Mouse (Mus musculus): ENCODE results near the gene Bcas1. TPM values are rescaled to one million over a fixed set of nuclear protein-coding genes. Genes with fewer than 3 reads are reported as not detected.
A peak's percentile ranks its signal among the peaks of the same experiment; 100 is the strongest.

Bcas1 gene
- polyA plus RNA-seq, 1 experiment from 2014 or later = 1.4 TPM

- peaks cover 6% of the 10 kb centered on the region for H3K4me1 ChIP-seq (ENCODE audit: insufficient read depth)
- ATAC-seq (ENCODE audit: insufficient read depth) (peak; percentile 96), DNase-seq (peak; percentile 97)
- 0 out of 2 replicates have a peak overlapping the region, but pooled peaks have one; percentile 31 for H3K27ac ChIP-seq (ENCODE audit: low read depth)
- H3K9ac ChIP-seq = peak overlapping the region; percentile 35
- 10% methylated on average over 25 of the region's 25 CpGs for WGBS
- H3K36me3 ChIP-seq (ENCODE audit: insufficient read depth) = no peaks in the 10 kb centered on the region
- H3K9me3 ChIP-seq (ENCODE audit: low read depth, low read length) = no peaks in the 10 kb centered on the region
- peak overlapping the region; percentile 41 for H3K4me3 ChIP-seq (ENCODE audit: low read depth, low read length)
- peak; percentile 93 for TF ChIP-seq CTCF (IDR thresholded peaks at IDR 0.05; ENCODE audit: low read depth)
- H3K4me2 ChIP-seq = peak overlapping the region; percentile 84
- H3K27me3 ChIP-seq (ENCODE audit: insufficient read depth, low read length) = no peaks in the 10 kb centered on the region
These were observed 108.7 kb downstream of the Bcas1 start for GRCm38 (mm10) chr2:170318713-170319532.

- 76% methylated on average over 4 of the region's 4 CpGs for WGBS
- H3K36me3 ChIP-seq (ENCODE audit: insufficient read depth) = no peaks in the 10 kb centered on the region
- no peak overlapping the region for H3K27ac ChIP-seq (ENCODE audit: low read depth)
- DNase-seq = no peak
- no peak for TF ChIP-seq CTCF (IDR thresholded peaks at IDR 0.05; ENCODE audit: low read depth)
- no peak for ATAC-seq (ENCODE audit: insufficient read depth)
- no peaks in the 10 kb centered on the region for H3K9me3 ChIP-seq (ENCODE audit: low read depth, low read length)
- peaks cover 6% of the 10 kb centered on the region for H3K4me1 ChIP-seq (ENCODE audit: insufficient read depth)
- no peaks in the 10 kb centered on the region for H3K27me3 ChIP-seq (ENCODE audit: insufficient read depth, low read length)
- H3K4me3 ChIP-seq (ENCODE audit: low read depth, low read length) = no peak overlapping the region
- no peak overlapping the region for H3K4me2 ChIP-seq
- no peak overlapping the region for H3K9ac ChIP-seq
These were observed 110.9 kb downstream of the Bcas1 start for GRCm38 (mm10) chr2:170316774-170317173.

GRCm38 (mm10) chr2:170316344-170316743 is 111.3 kb downstream of the Bcas1 start:
- Histone ChIP-seq H3K36me3 (ENCODE audit: insufficient read depth) (no peaks in the 10 kb centered on the region), H3K4me3 (ENCODE audit: low read depth, low read length) (no peak overlapping the region), H3K4me2 (no peak overlapping the region), H3K9me3 (ENCODE audit: low read depth, low read length) (no peaks in the 10 kb centered on the region), H3K9ac (no peak overlapping the region), H3K27me3 (ENCODE audit: insufficient read depth, low read length) (no peaks in the 10 kb centered on the region), H3K27ac (ENCODE audit: low read depth) (no peak overlapping the region), H3K4me1 (ENCODE audit: insufficient read depth) (peaks cover 6% of the 10 kb centered on the region)
- ATAC-seq (ENCODE audit: insufficient read depth) (no peak), DNase-seq (no peak)
- 81% methylated on average over 8 of the region's 8 CpGs for WGBS
- no peak for TF ChIP-seq CTCF (IDR thresholded peaks at IDR 0.05; ENCODE audit: low read depth)

- Histone ChIP-seq H3K4me2 (no peak overlapping the region), H3K9me3 (ENCODE audit: low read depth, low read length) (no peaks in the 10 kb centered on the region), H3K4me3 (ENCODE audit: low read depth, low read length) (no peak overlapping the region), H3K36me3 (ENCODE audit: insufficient read depth) (no peaks in the 10 kb centered on the region), H3K27me3 (ENCODE audit: insufficient read depth, low read length) (no peaks in the 10 kb centered on the region), H3K4me1 (ENCODE audit: insufficient read depth) (no peaks in the 10 kb centered on the region), H3K27ac (ENCODE audit: low read depth) (no peak overlapping the region), H3K9ac (no peak overlapping the region)
- TF ChIP-seq CTCF (IDR thresholded peaks at IDR 0.05; ENCODE audit: low read depth) = no peak
- WGBS = 66% methylated on average over 6 of the region's 6 CpGs
- DNase-seq (no peak), ATAC-seq (ENCODE audit: insufficient read depth) (no peak)
These were observed 116.7 kb downstream of the Bcas1 start for GRCm38 (mm10) chr2:170310988-170311359.

- H3K9ac ChIP-seq = no peak overlapping the region
- ATAC-seq (ENCODE audit: insufficient read depth) (no peak), DNase-seq (no peak)
- H3K36me3 ChIP-seq (ENCODE audit: insufficient read depth) = no peaks in the 10 kb centered on the region
- no peak overlapping the region for H3K4me2 ChIP-seq
- no peaks in the 10 kb centered on the region for H3K9me3 ChIP-seq (ENCODE audit: low read depth, low read length)
- H3K27me3 ChIP-seq (ENCODE audit: insufficient read depth, low read length) = no peaks in the 10 kb centered on the region
- H3K4me3 ChIP-seq (ENCODE audit: low read depth, low read length) = no peak overlapping the region
- WGBS = 58% methylated on average over 13 of the region's 13 CpGs
- H3K27ac ChIP-seq (ENCODE audit: low read depth) = no peak overlapping the region
- TF ChIP-seq CTCF (IDR thresholded peaks at IDR 0.05; ENCODE audit: low read depth) = no peak
- H3K4me1 ChIP-seq (ENCODE audit: insufficient read depth) = no peaks in the 10 kb centered on the region
These were observed 117.2 kb downstream of the Bcas1 start for GRCm38 (mm10) chr2:170310310-170310987.

GRCm38 (mm10) chr2:170308966-170309365 is 118.7 kb downstream of the Bcas1 start:
- peak; percentile 75 for ATAC-seq (ENCODE audit: insufficient read depth)
- no peaks in the 10 kb centered on the region for H3K4me1 ChIP-seq (ENCODE audit: insufficient read depth)
- H3K9me3 ChIP-seq (ENCODE audit: low read depth, low read length) = no peaks in the 10 kb centered on the region
- H3K4me3 ChIP-seq (ENCODE audit: low read depth, low read length) = no peak overlapping the region
- TF ChIP-seq CTCF (IDR thresholded peaks at IDR 0.05; ENCODE audit: low read depth) = no peak
- DNase-seq = peak; percentile 56
- WGBS = 27% methylated on average over 9 of the region's 9 CpGs
- no peaks in the 10 kb centered on the region for H3K27me3 ChIP-seq (ENCODE audit: insufficient read depth, low read length)
- no peak overlapping the region for H3K9ac ChIP-seq
- H3K36me3 ChIP-seq (ENCODE audit: insufficient read depth) = no peaks in the 10 kb centered on the region
- no peak overlapping the region for H3K4me2 ChIP-seq
- H3K27ac ChIP-seq (ENCODE audit: low read depth) = no peak overlapping the region
